Mouse (Mus musculus) heart, adult 2 months (tissue): Measurements from ENCODE around the gene Adgrl1. TPM values are rescaled to one million over a fixed set of nuclear protein-coding genes. Genes with fewer than 3 reads are reported as not detected.
A peak's percentile ranks its signal among the peaks of the same experiment; 100 is the strongest.

Source experiments
- DNase-seq, 2 experiments: peaks; one replicate each; pipeline ENCODE4 v3.0.0; 2021
- H3K27ac ChIP-seq: fragments of 200-600 bp; 2 replicates; pipeline ENCODE4 v1.8.1; 2022
- H3K27me3 ChIP-seq: fragments of 200-500 bp; 2 replicates; pipeline ENCODE4 v1.6.1; 2012; ENCODE audit warnings: mild to moderate bottlenecking, low read length, inconsistent platforms, mixed read lengths; ENCODE audit not compliant: control insufficient read depth, insufficient read depth
- H3K36me3 ChIP-seq: fragments of 200-500 bp; 2 replicates; pipeline ENCODE4 v1.6.1; 2012; ENCODE audit warnings: low read length, inconsistent platforms; ENCODE audit not compliant: control insufficient read depth, insufficient read depth
- H3K4me1 ChIP-seq: fragments of 200-500 bp; 2 replicates; pipeline ENCODE4 v1.6.1; 2011; ENCODE audit warnings: low read length; ENCODE audit not compliant: control insufficient read depth, insufficient read depth
- H3K4me3 ChIP-seq: fragments of 200-600 bp; 2 replicates; pipeline ENCODE4 v1.8.1; 2022
- H3K79me2 ChIP-seq: fragments of 200-500 bp; replicated peaks from 2 replicates; pipeline ENCODE4 v1.6.1; 2012; ENCODE audit warnings: mild to moderate bottlenecking, inconsistent platforms, low read length, moderate library complexity, mixed read lengths; ENCODE audit not compliant: control insufficient read depth, insufficient read depth
- H3K9ac ChIP-seq: fragments of 200-500 bp; 2 replicates; pipeline ENCODE4 v1.6.1; 2012; ENCODE audit warnings: low read depth, mild to moderate bottlenecking, control low read depth, inconsistent platforms, low read length, mixed read lengths
- CTCF ChIP-seq: fragments of 200-600 bp; IDR thresholded peaks from 2 replicates; pipeline ENCODE4 v1.8.1; 2022; ENCODE audit warnings: antibody characterized with exemption, mild to moderate bottlenecking, moderate library complexity
- EP300 ChIP-seq: fragments of 200-500 bp; IDR thresholded peaks from 2 replicates; pipeline ENCODE4 v1.6.1; 2011; ENCODE audit warnings: low read depth, low read length, control low read depth; ENCODE audit not compliant: insufficient read depth
- POLR2A ChIP-seq: fragments of 200-500 bp; IDR thresholded peaks from 2 replicates; pipeline ENCODE4 v1.6.1; 2011; ENCODE audit warnings: mild to moderate bottlenecking, low read depth, low read length, control low read depth; ENCODE audit not compliant: insufficient read depth
- WGBS: fragments of 180-500 bp; shearing (Covaris S2); methylation state at CpG from one replicate; pipeline ENCODE4 v1.1.7; 2018; 5-methylcytosine and 5-hydroxymethylcytosine counted together
- intact Hi-C: fragments of 180-260 bp; cut with DNase I; formaldehyde crosslinking; loops from one replicate; pipeline ENCODE4 v1.15.1; 2025
- polyA plus RNA-seq: library from polyadenylated mRNA; depleted of rRNA; stranded (reverse); fragments of >200 nt; gene quantifications from 2 replicates; pipeline ENCODE4 v1.2.3, GENCODE M21; 2012
- total RNA-seq, 2 experiments: library from RNA; stranded (reverse); gene quantifications; 2 replicates each; pipeline ENCODE4 v1.2.3; 2021

The Adgrl1 gene
- total and polyA plus RNA-seq, 3 experiments, result 11.3 to 33.8 (median 12.9) TPM

GRCm38 (mm10) chr8:83893915-83894314, 6.0 kb upstream of the Adgrl1 start:
- no peak for TF ChIP-seq POLR2A
- peak; percentile 90 for TF ChIP-seq CTCF
- 0 out of 2 replicates have a peak, but pooled peaks have one; percentile 41 for TF ChIP-seq EP300
- H3K36me3 ChIP-seq, result no peaks in the 10 kb centered on the region
- no peak overlapping the region for H3K4me3 ChIP-seq
- H3K9ac ChIP-seq, result no peak overlapping the region
- no peak overlapping the region for H3K27ac ChIP-seq
- DNase-seq, result peak; percentile 68 to 83
- no peaks in the 10 kb centered on the region for H3K27me3 ChIP-seq
- no peaks in the 10 kb centered on the region for H3K79me2 ChIP-seq
- intact Hi-C loops, result loop anchor here (1.0 to 2.0 kb wide), 2 partner anchors 169 to 232 kb away; no protein-coding TSS in a partner anchor
- H3K4me1 ChIP-seq, result no peaks in the 10 kb centered on the region
- WGBS, result under 1% methylated on average over 5 of the region's 5 CpGs

GRCm38 (mm10) chr8:83895894-83896293, 4.0 kb upstream of the Adgrl1 start:
- Histone ChIP-seq H3K36me3 (no peaks in the 10 kb centered on the region), H3K27me3 (no peaks in the 10 kb centered on the region), H3K4me3 (no peak overlapping the region), H3K4me1 (no peaks in the 10 kb centered on the region), H3K79me2 (no peaks in the 10 kb centered on the region), H3K9ac (no peak overlapping the region), H3K27ac (no peak overlapping the region)
- TF ChIP-seq EP300, result 0 out of 2 replicates have a peak, but pooled peaks have one; percentile 36
- TF ChIP-seq CTCF, result peak; percentile 94
- TF ChIP-seq POLR2A, result no peak
- WGBS, result 6% methylated on average over 5 of the region's 5 CpGs
- intact Hi-C loops, result loop anchor here (1.0 to 2.0 kb wide), 2 partner anchors 113 to 171 kb away; no protein-coding TSS in a partner anchor
- DNase-seq, result peak in 1 of 2 experiments; percentile 40

- no peaks in the 10 kb centered on the region for H3K79me2 ChIP-seq
- no peak overlapping the region for H3K9ac ChIP-seq
- TF ChIP-seq CTCF (no peak), POLR2A (no peak), EP300 (no peak)
- no peak overlapping the region for H3K4me3 ChIP-seq
- DNase-seq, result no peak
- no peaks in the 10 kb centered on the region for H3K4me1 ChIP-seq
- H3K27ac ChIP-seq, result no peak overlapping the region
- no peaks in the 10 kb centered on the region for H3K36me3 ChIP-seq
- intact Hi-C loops, result no loop called here
- H3K27me3 ChIP-seq, result no peaks in the 10 kb centered on the region
- 91% methylated on average over 7 of the region's 7 CpGs for WGBS
Measured at GRCm38 (mm10) chr8:83896461-83896860, 3.4 kb upstream of the Adgrl1 start.

- Histone ChIP-seq H3K27me3 (no peaks in the 10 kb centered on the region), H3K36me3 (no peaks in the 10 kb centered on the region), H3K4me3 (0 out of 2 replicates have a peak overlapping the region, but pooled peaks have one; percentile 22), H3K79me2 (no peaks in the 10 kb centered on the region), H3K9ac (no peak overlapping the region), H3K4me1 (no peaks in the 10 kb centered on the region), H3K27ac (no peak overlapping the region)
- peak; percentile 41 to 70 for DNase-seq
- 8% methylated on average over 26 of the region's 26 CpGs for WGBS
- intact Hi-C loops, result no loop called here
- TF ChIP-seq CTCF, result peak; percentile 68
- TF ChIP-seq POLR2A, result no peak
Measured at GRCm38 (mm10) chr8:83897211-83897610, 2.7 kb upstream of the Adgrl1 start.

- intact Hi-C loops, result loop anchor here (2.0 kb wide), 2 partner anchors 24 to 54 kb away; no protein-coding TSS in a partner anchor
- Histone ChIP-seq H3K4me1 (no peaks in the 10 kb centered on the region), H3K9ac (no peak overlapping the region), H3K36me3 (no peaks in the 10 kb centered on the region), H3K79me2 (no peaks in the 10 kb centered on the region), H3K27me3 (no peaks in the 10 kb centered on the region), H3K27ac (no peak overlapping the region), H3K4me3 (no peak overlapping the region)
- WGBS, result 30% methylated on average over 10 of the region's 10 CpGs
- TF ChIP-seq EP300 (no peak), POLR2A (no peak), CTCF (no peak)
- DNase-seq, result no peak
Measured at GRCm38 (mm10) chr8:83898456-83898855, 1.4 kb upstream of the Adgrl1 start.

GRCm38 (mm10) chr8:83898985-83899362, 931 bp upstream of the Adgrl1 start:
- WGBS, result 2% methylated on average over 13 of the region's 13 CpGs
- intact Hi-C loops, result loop anchor here (2.0 kb wide), 2 partner anchors 24 to 54 kb away; no protein-coding TSS in a partner anchor
- peak in 1 of 2 experiments; percentile 52 for DNase-seq

More at GRCm38 (mm10) chr8:83898985-83899362, 931 bp upstream of the Adgrl1 start:
- Histone ChIP-seq H3K27me3 (no peaks in the 10 kb centered on the region), H3K27ac (no peak overlapping the region; the same call in 1 of the 2 replicates), H3K9ac (no peak overlapping the region), H3K4me1 (no peaks in the 10 kb centered on the region), H3K36me3 (no peaks in the 10 kb centered on the region), H3K79me2 (no peaks in the 10 kb centered on the region), H3K4me3 (peak overlapping the region; percentile 64)
- TF ChIP-seq CTCF (no peak), EP300 (no peak), POLR2A (no peak)
